Mouse (Mus musculus) myocyte (in vitro differentiated cells): ENCODE measurements at regions not wholly inside any gene's neighbourhood (a gene's known extent, or its start where the extent isn't known, plus 50 kb on each side); places are given as distances from the start of the nearest gene placed in this dataset.

Source experiments
- POLR2A ChIP-seq: IDR thresholded peaks from one replicate; pipeline ENCODE4 v1.6.1; 2011; ENCODE audit warnings: low read depth, mild to moderate bottlenecking, control low read depth, moderate library complexity; ENCODE audit not compliant: insufficient read length
- SRF ChIP-seq: IDR thresholded peaks from one replicate; pipeline ENCODE4 v1.6.1; 2011; ENCODE audit warnings: low read depth; ENCODE audit not compliant: control insufficient read depth, insufficient read length
- TCF12 ChIP-seq: IDR thresholded peaks from one replicate; pipeline ENCODE4 v1.6.1; 2011; ENCODE audit warnings: mild to moderate bottlenecking, control low read depth; ENCODE audit not compliant: poor library complexity, insufficient read depth, severe bottlenecking
- USF1 ChIP-seq: IDR thresholded peaks from one replicate; pipeline ENCODE4 v1.6.1; 2011; ENCODE audit warnings: low read depth, mild to moderate bottlenecking, control low read depth, moderate library complexity

GRCm38 (mm10) chr1:69241502-69242214 is 133.8 kb upstream of the Erbb4 start:
- TF ChIP-seq POLR2A (no peak), SRF (no peak), TCF12 (no peak), USF1 (no peak)
